Mouse (Mus musculus) CH12.LX (cell line): ENCODE data around the gene Gm28048.

Experiments used
- CHD1 ChIP-seq: IDR thresholded peaks from 2 replicates; pipeline ENCODE4 v1.6.1; 2012; ENCODE audit warnings: low read depth, low read length, improper control_type of control experiment, inconsistent platforms
- CTCF ChIP-seq, 2 experiments: IDR thresholded peaks in 1 of 2; conservative IDR thresholded peaks in 1 of 2; 2 replicates each; pipeline ENCODE4 v1.5.1; 2011 to 2012; ENCODE audit warnings: low read depth in 2 of 2, low read length in 2 of 2, improper control_type of control experiment in 1 of 2, inconsistent platforms in 1 of 2, mild to moderate bottlenecking in 1 of 2, moderate library complexity in 1 of 2
- POLR2A ChIP-seq: IDR thresholded peaks from 2 replicates; pipeline ENCODE4 v1.6.1; 2011; ENCODE audit warnings: low read depth, mild to moderate bottlenecking, improper control_type of control experiment, low read length
- SIN3A ChIP-seq: IDR thresholded peaks from 2 replicates; pipeline ENCODE4 v1.6.1; 2012; ENCODE audit warnings: low read length, improper control_type of control experiment, inconsistent platforms

DNA sequence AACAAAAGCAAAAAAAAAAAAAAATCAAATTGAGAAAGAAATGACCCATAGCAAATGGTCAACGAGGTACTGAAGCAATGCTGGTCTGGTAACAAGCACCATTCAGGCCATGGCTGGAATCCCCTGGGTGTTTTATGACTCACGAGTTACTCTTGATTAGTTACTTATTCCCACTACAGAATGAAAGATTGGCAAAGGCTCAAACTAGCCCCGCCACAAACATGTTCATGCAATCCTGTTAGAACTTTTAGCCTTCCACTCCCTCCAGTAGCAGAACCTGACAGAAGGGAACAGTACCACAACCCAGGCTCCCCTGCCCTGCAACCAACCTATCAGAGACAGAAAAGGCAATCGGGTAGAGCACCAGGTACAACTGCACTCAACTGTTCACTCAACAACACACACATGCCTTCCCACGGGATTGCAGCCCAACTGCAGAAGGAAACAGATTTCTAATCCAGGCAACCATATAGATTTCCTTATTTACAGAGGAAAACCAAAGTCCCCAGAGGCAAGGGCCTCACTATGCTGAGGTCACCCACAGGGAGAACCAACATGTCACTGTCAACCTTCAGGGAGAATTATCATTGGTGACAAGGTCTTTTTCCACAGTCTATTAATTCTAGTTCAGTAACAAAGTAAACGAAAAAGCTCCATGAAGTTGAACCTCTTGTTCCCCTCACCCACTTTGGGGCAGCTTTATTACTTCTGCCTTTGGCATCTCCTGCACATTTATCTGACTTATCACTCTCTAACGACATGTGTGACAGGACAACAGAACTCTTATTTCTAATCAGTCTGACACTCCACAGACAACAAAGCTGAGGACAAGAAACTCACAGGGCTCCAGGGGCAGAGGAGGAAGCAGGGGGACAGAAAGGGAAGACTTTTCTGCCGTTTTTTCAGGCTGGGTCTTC lies 133.9 kb downstream of the Gm28048 start:
- TF ChIP-seq SIN3A (no peak; the same call in 1 of the 2 replicates), POLR2A (no peak), CHD1 (peak; percentile 62), CTCF (conservative IDR thresholded peaks at IDR 0.05 in 1 of 2, IDR thresholded peaks at IDR 0.05 in 1 of 2; ENCODE audit: low read depth in 2 of 2, low read length in 2 of 2) (no peak)
